Mouse (Mus musculus) spleen, adult 2 months (tissue): ENCODE measurements around the gene D430041D05Rik. TPM values are rescaled to one million over a fixed set of nuclear protein-coding genes. Genes with fewer than 3 reads are reported as not detected.

Source experiments
- DNase-seq, 2 experiments: peaks; one replicate each; pipeline versions ENCODE4 v3.0.0 to v3.0.0-alpha.2; 2012 to 2021; ENCODE audit warnings: low spot score in 2 of 2, low read depth in 1 of 2
- H3K27ac ChIP-seq: fragments of 200-500 bp; 2 replicates; pipeline ENCODE4 v1.5.1; 2012; ENCODE audit warnings: low read length, inconsistent platforms; ENCODE audit not compliant: insufficient read depth
- H3K27me3 ChIP-seq: fragments of 200-500 bp; 2 replicates; pipeline ENCODE4 v1.6.1; 2012; ENCODE audit warnings: mild to moderate bottlenecking, moderate library complexity, low read length, inconsistent platforms; ENCODE audit not compliant: control insufficient read depth, insufficient read depth
- H3K36me3 ChIP-seq: fragments of 200-500 bp; 2 replicates; pipeline ENCODE4 v1.6.1; 2012; ENCODE audit warnings: mild to moderate bottlenecking, low read length, inconsistent platforms; ENCODE audit not compliant: control insufficient read depth, insufficient read depth
- H3K4me1 ChIP-seq: fragments of 200-500 bp; 2 replicates; pipeline ENCODE4 v1.6.1; 2011; ENCODE audit warnings: inconsistent platforms; ENCODE audit not compliant: control insufficient read depth, insufficient read depth, insufficient read length
- H3K4me3 ChIP-seq: fragments of 200-500 bp; 2 replicates; pipeline ENCODE4 v1.5.1; 2011; ENCODE audit warnings: mild to moderate bottlenecking, inconsistent platforms; ENCODE audit not compliant: insufficient read depth, insufficient read length; ENCODE audit errors: extremely low read depth
- CTCF ChIP-seq: fragments of 200-500 bp; IDR thresholded peaks from 2 replicates; pipeline ENCODE4 v1.5.1; 2011; ENCODE audit warnings: mild to moderate bottlenecking, inconsistent platforms; ENCODE audit not compliant: insufficient read depth, insufficient read length, insufficient replicate concordance; ENCODE audit errors: extremely low read depth
- POLR2A ChIP-seq: fragments of 200-500 bp; IDR thresholded peaks from 2 replicates; pipeline ENCODE4 v1.6.1; 2011; ENCODE audit warnings: low read depth, low read length, inconsistent platforms
- WGBS: fragments of 180-500 bp; shearing (Covaris S2); methylation state at CpG from one replicate; pipeline ENCODE4 v1.1.7; 2018; 5-methylcytosine and 5-hydroxymethylcytosine counted together
- polyA plus RNA-seq: library from polyadenylated mRNA; depleted of rRNA; stranded (reverse); fragments of >200 nt; gene quantifications from 2 replicates; pipeline ENCODE4 v1.2.3, GENCODE M21; 2012

The D430041D05Rik gene
- polyA plus RNA-seq, 1 experiment, result 0.01 TPM

GRCm38 (mm10) chr2:104134150-104135056 is 276.4 kb downstream of the D430041D05Rik start:
- Histone ChIP-seq H3K27ac (no peak overlapping the region), H3K4me1 (no peaks in the 10 kb centered on the region), H3K27me3 (no peaks in the 10 kb centered on the region), H3K4me3 (no peak overlapping the region), H3K36me3 (no peaks in the 10 kb centered on the region)
- WGBS, result 50% methylated on average over 8 of the region's 8 CpGs
- peak; percentile 26 to 46 for DNase-seq
- TF ChIP-seq CTCF, result peak; percentile 62; the same call in 1 of the 2 replicates
- TF ChIP-seq POLR2A, result no peak

DNA sequence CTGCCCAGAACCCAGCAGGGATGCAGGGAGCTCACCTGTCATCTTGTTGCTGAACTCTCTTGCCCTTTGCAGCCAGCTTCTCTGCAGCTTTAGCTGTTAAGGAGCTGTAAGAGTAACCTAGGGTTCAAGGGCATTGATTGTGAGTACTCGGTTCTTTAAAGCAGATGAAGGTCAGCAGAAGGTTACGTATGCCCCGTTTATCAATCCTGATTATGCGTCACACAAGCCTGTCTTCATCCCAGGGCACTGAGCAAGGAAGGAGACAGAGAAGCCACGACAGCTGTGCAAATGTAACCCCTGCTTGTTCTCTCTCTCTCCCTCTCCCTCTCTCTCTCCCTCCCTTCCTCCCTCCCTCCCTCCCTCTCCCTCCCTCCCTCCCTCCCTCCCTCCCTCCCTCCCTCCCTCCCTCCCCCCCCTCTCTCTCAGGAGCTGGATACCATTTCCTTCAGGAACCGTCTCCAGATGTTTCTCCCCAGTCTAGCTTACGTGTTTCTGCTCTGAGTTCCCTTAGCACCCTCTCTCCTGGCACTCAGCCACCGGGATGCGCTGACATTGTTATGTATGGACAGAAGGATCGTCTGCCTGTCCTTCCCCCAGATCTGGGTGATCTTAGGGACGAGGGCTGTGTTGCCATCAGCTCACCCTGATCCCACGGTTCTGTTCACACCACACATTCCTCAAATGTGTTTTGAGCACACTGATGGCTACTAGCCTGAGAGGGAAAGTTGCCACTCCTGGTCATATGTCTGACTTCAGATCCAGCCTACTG is 277.6 kb downstream of the D430041D05Rik start:
- Histone ChIP-seq H3K4me1 (no peaks in the 10 kb centered on the region), H3K27ac (no peak overlapping the region), H3K4me3 (no peak overlapping the region), H3K36me3 (no peaks in the 10 kb centered on the region), H3K27me3 (no peaks in the 10 kb centered on the region)
- TF ChIP-seq POLR2A (no peak), CTCF (no peak)
- DNase-seq, result no peak
- WGBS, result 44% methylated on average over 12 of the region's 12 CpGs

DNA sequence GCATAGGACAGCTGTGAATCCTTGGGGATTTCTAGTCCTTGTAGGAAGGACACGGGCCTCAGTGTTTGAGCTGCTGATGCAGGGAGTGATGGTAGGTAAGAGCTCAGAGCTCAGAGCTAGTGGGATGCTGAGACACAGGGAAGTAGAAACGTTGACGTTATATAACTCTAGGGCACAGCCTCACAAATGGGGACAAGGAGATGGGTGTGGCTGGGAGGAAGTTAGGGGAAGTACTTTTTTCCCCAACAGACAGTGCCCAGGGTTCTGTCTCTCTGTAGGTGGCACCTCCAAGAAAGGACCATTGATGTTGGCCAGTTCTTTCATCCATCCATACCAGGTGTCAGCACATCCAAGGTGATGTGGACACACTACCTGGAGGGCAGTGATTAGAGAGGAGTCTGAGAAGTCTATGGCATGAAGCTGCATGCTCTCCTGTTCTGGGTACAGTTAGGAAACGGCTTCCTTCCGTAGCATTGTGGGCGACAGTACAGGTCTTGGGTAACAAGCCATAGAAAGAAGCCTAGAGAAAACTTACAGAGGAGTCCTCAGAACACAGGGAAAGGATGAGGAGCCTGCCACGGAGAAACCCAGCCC is 278.4 kb downstream of the D430041D05Rik start:
- no peaks in the 10 kb centered on the region for H3K4me1 ChIP-seq
- 52% methylated on average over 7 of the region's 7 CpGs for WGBS
- H3K27me3 ChIP-seq, result no peaks in the 10 kb centered on the region
- no peak for DNase-seq
- no peak overlapping the region for H3K27ac ChIP-seq
- no peak for TF ChIP-seq POLR2A
- TF ChIP-seq CTCF, result no peak
- H3K36me3 ChIP-seq, result no peaks in the 10 kb centered on the region
- H3K4me3 ChIP-seq, result no peak overlapping the region

DNA sequence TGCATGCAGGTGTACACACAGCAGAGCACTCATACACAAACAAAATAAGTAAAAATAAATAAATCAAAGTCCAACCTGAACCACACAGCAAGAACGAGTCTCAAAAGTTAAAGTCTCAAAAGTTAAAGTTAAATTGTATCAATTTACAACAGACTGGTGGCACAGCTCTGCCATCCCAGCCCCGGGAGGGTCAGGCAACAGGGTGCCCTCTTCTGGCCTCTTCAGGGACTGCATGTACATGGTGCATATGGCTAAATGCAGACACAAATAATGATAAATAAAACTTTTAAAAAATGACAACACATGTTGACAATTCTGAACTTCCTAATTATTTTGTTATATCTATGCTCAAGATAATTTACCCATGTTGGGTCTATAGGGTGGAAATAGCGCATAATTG is 279.8 kb downstream of the D430041D05Rik start:
- no peak for TF ChIP-seq POLR2A
- peak; percentile 26; the same call in 1 of the 2 replicates for TF ChIP-seq CTCF
- no peaks in the 10 kb centered on the region for H3K36me3 ChIP-seq
- H3K27ac ChIP-seq, result no peak overlapping the region
- no peaks in the 10 kb centered on the region for H3K4me1 ChIP-seq
- H3K4me3 ChIP-seq, result no peak overlapping the region
- no peaks in the 10 kb centered on the region for H3K27me3 ChIP-seq
- WGBS, result 66% methylated on average over 3 of the region's 3 CpGs
- peak in 1 of 2 experiments; percentile 14 for DNase-seq

GRCm38 (mm10) chr2:104130165-104130564 is 280.6 kb downstream of the D430041D05Rik start:
- TF ChIP-seq CTCF, result no peak
- no peak for TF ChIP-seq POLR2A
- no peak for DNase-seq
- WGBS, result 79% methylated on average over 6 of the region's 6 CpGs
- Histone ChIP-seq H3K36me3 (no peaks in the 10 kb centered on the region), H3K4me3 (no peak overlapping the region), H3K4me1 (no peaks in the 10 kb centered on the region), H3K27me3 (no peaks in the 10 kb centered on the region), H3K27ac (no peak overlapping the region)

- Histone ChIP-seq H3K27me3 (no peaks in the 10 kb centered on the region), H3K4me1 (no peaks in the 10 kb centered on the region), H3K27ac (no peak overlapping the region), H3K4me3 (no peak overlapping the region), H3K36me3 (no peaks in the 10 kb centered on the region)
- DNase-seq, result no peak
- TF ChIP-seq CTCF (no peak), POLR2A (no peak)
- WGBS, result 91% methylated on average over 13 of the region's 13 CpGs
Measured at GRCm38 (mm10) chr2:104128803-104129531, 281.8 kb downstream of the D430041D05Rik start.
